Mouse (Mus musculus) spleen, embryonic (tissue): ENCODE data around the gene Ttll5.

ENCODE experiments used
- CTCF ChIA-PET: fragments of 350-600 bp; sonication (Branson Sonifier 250); formaldehyde crosslinking; loops from one replicate; lab custom pipeline; 2022; lab: Charles Lee

Ttll5 gene

GRCm38 (mm10) chr12:86001120-86001655, 176.7 kb downstream of the Ttll5 start:
- CTCF ChIA-PET = no interaction called here

- CTCF ChIA-PET = interaction anchor here (0.6 kb wide), 1 partner anchor 1892 kb away, joined by 6 read pairs; no protein-coding TSS in a partner anchor
These were observed 180.2 kb downstream of the Ttll5 start for GRCm38 (mm10) chr12:86004627-86005026.

- CTCF ChIA-PET = interaction anchor here (1.0 kb wide), 1 partner anchor 11 kb away, joined by 3 read pairs; no protein-coding TSS in a partner anchor
These were observed 182.9 kb downstream of the Ttll5 start for GRCm38 (mm10) chr12:86007377-86007776.

GRCm38 (mm10) chr12:86010656-86011055, 186.2 kb downstream of the Ttll5 start:
- CTCF ChIA-PET = interaction anchor here (0.5 kb wide), 1 partner anchor 75 kb away, joined by 3 read pairs; no protein-coding TSS in a partner anchor

GRCm38 (mm10) chr12:86012195-86012594, 187.7 kb downstream of the Ttll5 start:
- CTCF ChIA-PET = no interaction called here

GRCm38 (mm10) chr12:86014174-86014573, 189.7 kb downstream of the Ttll5 start:
- CTCF ChIA-PET = no interaction called here

- CTCF ChIA-PET = no interaction called here
These were observed 190.2 kb downstream of the Ttll5 start for GRCm38 (mm10) chr12:86014621-86015020.

- CTCF ChIA-PET = no interaction called here
These were observed 190.7 kb downstream of the Ttll5 start for GRCm38 (mm10) chr12:86015114-86015513.

- CTCF ChIA-PET = no interaction called here
These were observed 192.9 kb downstream of the Ttll5 start for GRCm38 (mm10) chr12:86017360-86017759.

GRCm38 (mm10) chr12:86021583-86021982, 197.1 kb downstream of the Ttll5 start:
- CTCF ChIA-PET = interaction anchor here (0.5 to 1.0 kb wide), 2 partner anchors 11 to 861 kb away, joined by 3 to 9 read pairs; no protein-coding TSS in a partner anchor

- CTCF ChIA-PET = interaction anchor here (1.0 kb wide), 1 partner anchor 10 kb away, joined by 3 read pairs; no protein-coding TSS in a partner anchor
These were observed 198.0 kb downstream of the Ttll5 start for GRCm38 (mm10) chr12:86022282-86022984.

GRCm38 (mm10) chr12:86023081-86023871, 198.8 kb downstream of the Ttll5 start:
- CTCF ChIA-PET = interaction anchor here (0.6 kb wide), 1 partner anchor 31 kb away, joined by 8 read pairs; no protein-coding TSS in a partner anchor

GRCm38 (mm10) chr12:86024426-86024825, 200.0 kb downstream of the Ttll5 start:
- CTCF ChIA-PET = no interaction called here

- CTCF ChIA-PET = interaction anchor here (0.7 kb wide), 1 partner anchor 105 kb away, joined by 3 read pairs; no protein-coding TSS in a partner anchor
These were observed 201.0 kb downstream of the Ttll5 start for GRCm38 (mm10) chr12:86025480-86025879.

- CTCF ChIA-PET = interaction anchor here (0.6 kb wide), 1 partner anchor 53 kb away, joined by 4 read pairs; no protein-coding TSS in a partner anchor
These were observed 202.5 kb downstream of the Ttll5 start for GRCm38 (mm10) chr12:86027000-86027399.

- CTCF ChIA-PET = no interaction called here
These were observed 203.3 kb downstream of the Ttll5 start for GRCm38 (mm10) chr12:86027747-86028146.

- CTCF ChIA-PET = no interaction called here
These were observed 206.5 kb downstream of the Ttll5 start for GRCm38 (mm10) chr12:86030932-86031331.

- CTCF ChIA-PET = interaction anchor here (0.7 kb wide), 1 partner anchor 58 kb away, joined by 7 read pairs; no protein-coding TSS in a partner anchor
These were observed 211.1 kb downstream of the Ttll5 start for GRCm38 (mm10) chr12:86035586-86035985.

- CTCF ChIA-PET = interaction anchor here (0.5 kb wide), 1 partner anchor 21 kb away, joined by 3 read pairs; no protein-coding TSS in a partner anchor
These were observed 212.1 kb downstream of the Ttll5 start for GRCm38 (mm10) chr12:86036368-86037166.

- CTCF ChIA-PET = no interaction called here
These were observed 212.9 kb downstream of the Ttll5 start for GRCm38 (mm10) chr12:86037235-86037921.
